Mouse (Mus musculus): ENCODE data around the gene Hoxd9. TPM values are rescaled to one million over a fixed set of nuclear protein-coding genes. Genes with fewer than 3 reads are reported as not detected.

Hoxd9 gene
- polyA plus RNA-seq, 1 experiment from 2014 or later, result 8.7 TPM

- TF ChIP-seq CTCF (IDR thresholded peaks at IDR 0.05), result no peak
- in situ Hi-C loops (cut with MboI; ENCODE audit: low pct_unique_long_range_greater_than_20kb), result no loop called here
- no peaks in the 10 kb centered on the region for H3K27me3 ChIP-seq
- DNase-seq (ENCODE audit: low read depth, low spot score), result no peak
- ATAC-seq, result no peak
- ChIA-PET POLR2A (interaction anchor here (0.7 kb wide), 1 partner anchor 31 kb away, joined by 3 read pairs; no protein-coding TSS in a partner anchor), CTCF (no interaction called here)
Observed at GRCm38 (mm10) chr2:74733317-74733661, 35.8 kb downstream of the Hoxd9 start.

- in situ Hi-C loops (cut with MboI; ENCODE audit: low pct_unique_long_range_greater_than_20kb), result no loop called here
- POLR2A ChIA-PET, result interaction anchor here (0.7 kb wide), 1 partner anchor 30 kb away, joined by 3 read pairs; no protein-coding TSS in a partner anchor
- DNase-seq (ENCODE audit: low read depth, low spot score), result no peak
- H3K27me3 ChIP-seq, result no peaks in the 10 kb centered on the region
- no peak for TF ChIP-seq CTCF (IDR thresholded peaks at IDR 0.05)
- CTCF ChIA-PET, result no interaction called here
- ATAC-seq, result no peak
Observed at GRCm38 (mm10) chr2:74733765-74734164, 36.2 kb downstream of the Hoxd9 start.

GRCm38 (mm10) chr2:74734451-74734850 lies 36.9 kb downstream of the Hoxd9 start:
- no peak for DNase-seq (ENCODE audit: low read depth, low spot score)
- CTCF ChIA-PET, result no interaction called here
- POLR2A ChIA-PET, result no interaction called here
- no peaks in the 10 kb centered on the region for H3K27me3 ChIP-seq
- TF ChIP-seq CTCF (IDR thresholded peaks at IDR 0.05), result no peak
- in situ Hi-C loops (cut with MboI; ENCODE audit: low pct_unique_long_range_greater_than_20kb), result no loop called here
- ATAC-seq, result no peak

- H3K27me3 ChIP-seq, result no peaks in the 10 kb centered on the region
- in situ Hi-C loops (cut with MboI; ENCODE audit: low pct_unique_long_range_greater_than_20kb), result no loop called here
- CTCF ChIA-PET, result no interaction called here
- no peak for TF ChIP-seq CTCF (IDR thresholded peaks at IDR 0.05)
- POLR2A ChIA-PET, result interaction anchor here (0.6 kb wide), 1 partner anchor 26 kb away, joined by 4 read pairs; no protein-coding TSS in a partner anchor
- no peak for ATAC-seq
- no peak for DNase-seq (ENCODE audit: low read depth, low spot score)
Observed at GRCm38 (mm10) chr2:74734996-74735811, 37.7 kb downstream of the Hoxd9 start.

- in situ Hi-C loops (cut with MboI; ENCODE audit: low pct_unique_long_range_greater_than_20kb), result no loop called here
- no peaks in the 10 kb centered on the region for H3K27me3 ChIP-seq
- no peak for TF ChIP-seq CTCF (IDR thresholded peaks at IDR 0.05)
- POLR2A ChIA-PET, result interaction anchor here (0.6 kb wide), 1 partner anchor 25 kb away, joined by 4 read pairs; no protein-coding TSS in a partner anchor
- CTCF ChIA-PET, result no interaction called here
- DNase-seq (ENCODE audit: low read depth, low spot score), result no peak
- ATAC-seq, result no peak
Observed at GRCm38 (mm10) chr2:74735851-74736687, 38.5 kb downstream of the Hoxd9 start.

GRCm38 (mm10) chr2:74736688-74737577 lies 39.4 kb downstream of the Hoxd9 start:
- ATAC-seq, result no peak
- no peak for TF ChIP-seq CTCF (IDR thresholded peaks at IDR 0.05)
- no peaks in the 10 kb centered on the region for H3K27me3 ChIP-seq
- CTCF ChIA-PET, result no interaction called here
- in situ Hi-C loops (cut with MboI; ENCODE audit: low pct_unique_long_range_greater_than_20kb), result no loop called here
- no peak for DNase-seq (ENCODE audit: low read depth, low spot score)
- POLR2A ChIA-PET, result no interaction called here

GRCm38 (mm10) chr2:74737578-74738070 lies 40.1 kb downstream of the Hoxd9 start:
- no peaks in the 10 kb centered on the region for H3K27me3 ChIP-seq

GRCm38 (mm10) chr2:74738623-74739475 lies 41.3 kb downstream of the Hoxd9 start:
- DNase-seq (ENCODE audit: low read depth, low spot score) (no peak), ATAC-seq (no peak)
- no peak for TF ChIP-seq CTCF (IDR thresholded peaks at IDR 0.05)
- CTCF ChIA-PET, result no interaction called here
- in situ Hi-C loops (cut with MboI; ENCODE audit: low pct_unique_long_range_greater_than_20kb), result no loop called here
- H3K27me3 ChIP-seq, result no peaks in the 10 kb centered on the region
- POLR2A ChIA-PET, result no interaction called here

More at GRCm38 (mm10) chr2:74737578-74738070, 40.1 kb downstream of the Hoxd9 start:
- ChIA-PET CTCF (no interaction called here), POLR2A (no interaction called here)
- no peak for TF ChIP-seq CTCF (IDR thresholded peaks at IDR 0.05)
- DNase-seq (ENCODE audit: low read depth, low spot score) (no peak), ATAC-seq (no peak)
- in situ Hi-C loops (cut with MboI; ENCODE audit: low pct_unique_long_range_greater_than_20kb), result no loop called here

GRCm38 (mm10) chr2:74739476-74739800 lies 41.9 kb downstream of the Hoxd9 start:
- no peak for TF ChIP-seq CTCF (IDR thresholded peaks at IDR 0.05)
- no peaks in the 10 kb centered on the region for H3K27me3 ChIP-seq
- in situ Hi-C loops (cut with MboI; ENCODE audit: low pct_unique_long_range_greater_than_20kb), result no loop called here
- ChIA-PET CTCF (no interaction called here), POLR2A (no interaction called here)
- ATAC-seq (no peak), DNase-seq (ENCODE audit: low read depth, low spot score) (no peak)

- CTCF ChIA-PET, result no interaction called here
- POLR2A ChIA-PET, result no interaction called here
- TF ChIP-seq CTCF (IDR thresholded peaks at IDR 0.05), result no peak
- ATAC-seq (no peak), DNase-seq (ENCODE audit: low read depth, low spot score) (no peak)
- H3K27me3 ChIP-seq, result no peaks in the 10 kb centered on the region
- in situ Hi-C loops (cut with MboI; ENCODE audit: low pct_unique_long_range_greater_than_20kb), result no loop called here
Observed at GRCm38 (mm10) chr2:74739869-74740268, 42.3 kb downstream of the Hoxd9 start.
